Comparison of ENCODE assay signal across 8 mouse cellular contexts in genomic region chr10:81596611-81597010, GRCm38 (mm10). TPM values are rescaled to one million over a fixed set of nuclear protein-coding genes. Genes with fewer than 3 reads are reported as not detected.
DNase-seq lines count a peak whose midpoint lies in the region; ATAC-seq and TF ChIP-seq lines count a peak whose summit lies in the region.

No protein-coding gene starts in this region.

- no peak overlapping the region for H3K4me3 ChIP-seq in lung, adult 2 months (replicated peaks; ENCODE audit: extremely low read depth, low read depth, low read length)
- no peak overlapping the region for H3K4me3 ChIP-seq in embryonic fibroblast, embryonic 13.5 days (ENCODE audit: insufficient read depth, low read length)
- H3K4me3 ChIP-seq in stomach, postnatal 0 days (ENCODE audit: low read depth, low read length) = peak overlapping the region; percentile 22; the same call in 1 of the 2 replicates

- 17% methylated on average over 10 of the region's 10 CpGs for WGBS in lung, adult 2 months
- 25% methylated on average over 10 of the region's 10 CpGs for WGBS in stomach, postnatal 0 days

- H3K4me1 ChIP-seq in lung, adult 2 months (ENCODE audit: control insufficient read depth, insufficient read depth, low read length) = peaks cover 8% of the 10 kb centered on the region
- H3K4me1 ChIP-seq in embryonic fibroblast, embryonic 13.5 days (ENCODE audit: control insufficient read depth, insufficient read depth, low read length) = peaks cover 6% of the 10 kb centered on the region
- H3K4me1 ChIP-seq in stomach, postnatal 0 days (replicated peaks; ENCODE audit: control insufficient read depth, insufficient read depth) = peaks cover 9% of the 10 kb centered on the region

- H3K9ac ChIP-seq in stomach, postnatal 0 days (ENCODE audit: low read length) = peak overlapping the region; percentile 48; the same call in 1 of the 2 replicates

- no peak for TF ChIP-seq EP300 in stomach, postnatal 0 days (optimal IDR thresholded peaks at IDR 0.05)

- intact Hi-C loops in heart, postnatal 36 days (cut with DNase I) = no loop called here

- no peaks in the 10 kb centered on the region for H3K9me3 ChIP-seq in stomach, postnatal 0 days (ENCODE audit: control insufficient read depth, low read length)

- no peak for TF ChIP-seq CTCF in lung, adult 2 months (IDR thresholded peaks at IDR 0.05; ENCODE audit: insufficient read depth, low read length)
- no peak for TF ChIP-seq CTCF in embryonic fibroblast, embryonic 13.5 days (IDR thresholded peaks at IDR 0.05; ENCODE audit: borderline replicate concordance, insufficient read depth, low read length)
- no peak for TF ChIP-seq CTCF in stomach, postnatal 0 days (IDR thresholded peaks at IDR 0.05; ENCODE audit: low read depth)

- H3K36me3 ChIP-seq in stomach, postnatal 0 days (ENCODE audit: control insufficient read depth, insufficient read depth, low read length) = no peaks in the 10 kb centered on the region

- TF ChIP-seq POLR2A in lung, adult 2 months (IDR thresholded peaks at IDR 0.05; ENCODE audit: borderline replicate concordance, extremely low read depth, low read depth, low read length) = no peak
- TF ChIP-seq POLR2A in embryonic fibroblast, embryonic 13.5 days (IDR thresholded peaks at IDR 0.05; ENCODE audit: low read depth, low read length) = no peak

- peak overlapping the region; percentile 52 for H3K4me2 ChIP-seq in stomach, postnatal 0 days (replicated peaks; ENCODE audit: low read depth)

- no peaks in the 10 kb centered on the region for H3K27me3 ChIP-seq in stomach, postnatal 0 days (ENCODE audit: control insufficient read depth, insufficient read depth, low read length)

- peak overlapping the region; percentile 60 for H3K27ac ChIP-seq in embryonic fibroblast, embryonic 13.5 days (ENCODE audit: insufficient read depth, low read length)
- H3K27ac ChIP-seq in stomach, postnatal 0 days (replicated peaks) = peak overlapping the region; percentile 49; the same call in 1 of the 2 replicates

- DNase-seq in lung, adult 18-20 months = peak; percentile 42 to 48
- DNase-seq in lung, adult 2 months = no peak
- DNase-seq in heart, postnatal 36 days = peak; percentile 44 to 62
- peak; percentile 29 for DNase-seq in lung, postnatal 14 days
- DNase-seq in stomach, postnatal 0 days (ENCODE audit: low spot score) = no peak
- no peak for DNase-seq in cerebellum, postnatal 4 days (ENCODE audit: low spot score in 2 of 2)
- no peak for DNase-seq in natural killer cell, adult 2 months (ENCODE audit: low spot score in 2 of 2)

- ATAC-seq in stomach, postnatal 0 days (ENCODE audit: low FRiP score, low TSS enrichment) = no peak

RNA-seq across cellular contexts. Expression of gene Tle6, which starts 4.3 kb away (rescaled TPM):
- 33.3 and 41.6 TPM in 2 replicates for polyA plus RNA-seq in lung, adult 2 months (2012; rRNA removed)
- polyA plus RNA-seq in embryonic fibroblast, embryonic 13.5 days (2011; ENCODE audit: insufficient read length, low read depth, missing spikeins) = 16.5 and 26.4 TPM in 2 replicates
- 1 to 10 TPM; 7.5 to 8.5 TPM for total RNA-seq in heart, postnatal 36 days (2021)
- polyA plus RNA-seq in stomach, postnatal 0 days (2015; fragmentation: Nextera tagmentation; extraction: Ambion mirVana) = 7.6 and 8.9 TPM in 2 replicates

RNA-seq across cellular contexts. Expression of gene BC025920, which starts 9.5 kb away (rescaled TPM):
- polyA plus RNA-seq in lung, adult 2 months (2012; rRNA removed) = 0.57 and 1.1 TPM in 2 replicates
- polyA plus RNA-seq in embryonic fibroblast, embryonic 13.5 days (2011; ENCODE audit: insufficient read length, low read depth, missing spikeins) = 0.75 and 0.86 TPM in 2 replicates
- total RNA-seq in heart, postnatal 36 days (2021) = 1 to 10 TPM; 2.6 to 2.7 TPM
- polyA plus RNA-seq in stomach, postnatal 0 days (2015; fragmentation: Nextera tagmentation; extraction: Ambion mirVana) = 0.24 and 0.35 TPM in 2 replicates

RNA-seq across cellular contexts. Expression of gene Tle2, which starts 22.2 kb away (rescaled TPM):
- polyA plus RNA-seq in lung, adult 2 months (2012; rRNA removed) = 164 and 218 TPM in 2 replicates
- polyA plus RNA-seq in embryonic fibroblast, embryonic 13.5 days (2011; ENCODE audit: insufficient read length, low read depth, missing spikeins) = 22.4 and 25.7 TPM in 2 replicates
- total RNA-seq in heart, postnatal 36 days (2021) = 10 to 100 TPM in 1 of 2 experiments, 1 to 10 TPM in 1; 7.5 to 11.5 TPM
- 4.8 and 6.9 TPM in 2 replicates for polyA plus RNA-seq in stomach, postnatal 0 days (2015; fragmentation: Nextera tagmentation; extraction: Ambion mirVana)

RNA-seq across cellular contexts. Expression of gene Sirt6, which starts 31.0 kb away (rescaled TPM):
- 33.7 and 36.2 TPM in 2 replicates for polyA plus RNA-seq in lung, adult 2 months (2012; rRNA removed)
- 14.0 and 17.5 TPM in 2 replicates for polyA plus RNA-seq in embryonic fibroblast, embryonic 13.5 days (2011; ENCODE audit: insufficient read length, low read depth, missing spikeins)
- 1 to 10 TPM; 6.5 to 7.2 TPM for total RNA-seq in heart, postnatal 36 days (2021)
- polyA plus RNA-seq in stomach, postnatal 0 days (2015; fragmentation: Nextera tagmentation; extraction: Ambion mirVana) = 15.1 and 15.6 TPM in 2 replicates

RNA-seq across cellular contexts. Expression of gene Ankrd24, which starts 31.7 kb away (rescaled TPM):
- polyA plus RNA-seq in lung, adult 2 months (2012; rRNA removed) = 22.7 and 28.4 TPM in 2 replicates
- 9.0 and 11.6 TPM in 2 replicates for polyA plus RNA-seq in embryonic fibroblast, embryonic 13.5 days (2011; ENCODE audit: insufficient read length, low read depth, missing spikeins)
- total RNA-seq in heart, postnatal 36 days (2021) = 10 to 100 TPM in 1 of 2 experiments, 1 to 10 TPM in 1; 8.0 to 11.7 TPM
- 3.3 and 5.3 TPM in 2 replicates for polyA plus RNA-seq in stomach, postnatal 0 days (2015; fragmentation: Nextera tagmentation; extraction: Ambion mirVana)

Comparison
In these comparisons a context has a peak if more than half of its experiments do, and no peak if none do; other contexts are left out.
1. DNase-seq: peak in lung, adult 18-20 months (2 of 2), heart, postnatal 36 days (2 of 2) and lung, postnatal 14 days (single experiment); none in lung, adult 2 months (single experiment), stomach, postnatal 0 days (single experiment), cerebellum, postnatal 4 days (0 of 2) and natural killer cell, adult 2 months (0 of 2).